36 mouse cellular contexts compared by ENCODE assay signal in the genomic region with DNA sequence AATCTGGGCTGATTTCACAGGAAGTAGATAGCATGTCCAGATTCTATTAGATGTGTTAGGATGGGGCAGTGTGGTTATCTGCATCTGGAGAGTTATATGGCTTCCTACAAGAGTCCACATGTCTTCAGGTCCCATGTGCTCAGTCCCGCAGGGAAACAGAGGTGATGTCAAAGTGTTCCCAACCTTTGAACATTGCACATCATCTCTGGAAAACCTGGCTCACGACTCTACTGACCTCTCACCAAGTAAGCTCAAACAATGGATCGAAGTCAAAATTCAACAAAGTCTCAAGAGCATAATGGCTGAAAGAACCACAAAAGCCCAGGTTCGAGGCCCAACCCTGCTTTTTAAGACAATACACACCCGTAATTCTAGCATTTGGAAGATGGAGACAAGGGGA. TPM values are rescaled to one million over a fixed set of nuclear protein-coding genes. Genes with fewer than 3 reads are reported as not detected.
"Had no signal": no experiment of that assay in that cellular context is flagged by ENCODE, and none has a peak within 500 bp of the region (broad histone marks: within the 10 kb centered on the region; RNA-seq: fewer than 3 reads in every experiment).

No protein-coding gene starts in this region.

- H3K27me3 ChIP-seq: heart, embryonic 12.5 days; heart, embryonic 13.5 days; heart, embryonic 15.5 days; hindbrain, embryonic 12.5 days; hindbrain, embryonic 13.5 days; hindbrain, embryonic 15.5 days; intestine, embryonic 15.5 days; kidney, embryonic 15.5 days had no signal

- H3K4me2 ChIP-seq: heart, embryonic 11.5 days; heart, embryonic 12.5 days; heart, embryonic 13.5 days; heart, embryonic 15.5 days; hindbrain, embryonic 12.5 days; hindbrain, embryonic 13.5 days; hindbrain, embryonic 14.5 days; hindbrain, embryonic 15.5 days; intestine, embryonic 15.5 days; kidney, embryonic 15.5 days had no signal

- H3K9me3 ChIP-seq: heart, embryonic 10.5 days; heart, embryonic 12.5 days; heart, embryonic 13.5 days; heart, embryonic 15.5 days; hindbrain, embryonic 10.5 days; hindbrain, embryonic 12.5 days; hindbrain, embryonic 13.5 days; hindbrain, embryonic 15.5 days; intestine, embryonic 15.5 days; kidney, embryonic 15.5 days had no signal

- H3K4me1 ChIP-seq: heart, embryonic 10.5 days; heart, embryonic 12.5 days; heart, embryonic 13.5 days; heart, embryonic 15.5 days; hindbrain, embryonic 10.5 days; hindbrain, embryonic 12.5 days; hindbrain, embryonic 13.5 days; hindbrain, embryonic 15.5 days; intestine, embryonic 15.5 days; kidney, embryonic 15.5 days had no signal

- H3K36me3 ChIP-seq: heart, embryonic 10.5 days; heart, embryonic 12.5 days; heart, embryonic 13.5 days; heart, embryonic 15.5 days; hindbrain, embryonic 10.5 days; hindbrain, embryonic 12.5 days; hindbrain, embryonic 13.5 days; hindbrain, embryonic 15.5 days; intestine, embryonic 15.5 days; kidney, embryonic 15.5 days had no signal

- DNase-seq: heart, postnatal 10 days; heart, postnatal 14 days; heart, postnatal 36 days; heart, postnatal 4 days; kidney, adult 11 months; kidney, adult 18-20 months; kidney, adult 2 months; kidney, adult 8-10 months; kidney, adult 9 months; kidney, postnatal 10 days; kidney, postnatal 14 days; kidney, postnatal 25 days; kidney, postnatal 36 days; kidney, postnatal 4 days; layer of hippocampus, adult 9-11 months; layer of hippocampus, postnatal 36 days had no signal

- H3K4me3 ChIP-seq: heart, embryonic 10.5 days; heart, embryonic 12.5 days; heart, embryonic 13.5 days; heart, embryonic 15.5 days; hindbrain, embryonic 10.5 days; hindbrain, embryonic 12.5 days; hindbrain, embryonic 13.5 days; hindbrain, embryonic 15.5 days; intestine, embryonic 15.5 days; kidney, embryonic 15.5 days; layer of hippocampus, adult 2 months had no signal

- H3K27ac ChIP-seq: heart, embryonic 10.5 days; heart, embryonic 13.5 days; heart, embryonic 15.5 days; hindbrain, embryonic 10.5 days; hindbrain, embryonic 12.5 days; hindbrain, embryonic 13.5 days; hindbrain, embryonic 14.5 days; hindbrain, embryonic 15.5 days; hindbrain, postnatal 0 days; intestine, embryonic 15.5 days; kidney, embryonic 15.5 days; kidney, postnatal 0 days; layer of hippocampus, adult 2 months had no signal

- H3K9ac ChIP-seq: heart, embryonic 12.5 days; heart, embryonic 13.5 days; heart, embryonic 15.5 days; hindbrain, embryonic 12.5 days; hindbrain, embryonic 13.5 days; hindbrain, embryonic 14.5 days; hindbrain, embryonic 15.5 days; intestine, embryonic 15.5 days; kidney, embryonic 15.5 days had no signal

- ATAC-seq: hindbrain, embryonic 16.5 days; hindbrain, postnatal 0 days; inflammation-experienced regulatory T-cells, adult 6 months; intestine, embryonic 15.5 days; intestine, embryonic 16.5 days; intestine, postnatal 0 days had no signal

RNA-seq across cellular contexts. Expression of a gene that starts 48.7 kb away (rescaled TPM):
- total RNA-seq: hematopoietic stem cell, adult 5-6 weeks had no signal
